Mouse (Mus musculus): Measurements from ENCODE around the gene Gm17728. TPM values are rescaled to one million over a fixed set of nuclear protein-coding genes. Genes with fewer than 3 reads are reported as not detected.
"Not testable (repeated sequence)": the region's sequence is repeated elsewhere in the genome, so short reads cannot be mapped to it uniquely, and the experiment has no call there.

Gm17728 gene
- not detected in 2 replicates for polyA plus RNA-seq (2014; fragmentation: Nextera tagmentation; extraction: Ambion mirVana)

DNA sequence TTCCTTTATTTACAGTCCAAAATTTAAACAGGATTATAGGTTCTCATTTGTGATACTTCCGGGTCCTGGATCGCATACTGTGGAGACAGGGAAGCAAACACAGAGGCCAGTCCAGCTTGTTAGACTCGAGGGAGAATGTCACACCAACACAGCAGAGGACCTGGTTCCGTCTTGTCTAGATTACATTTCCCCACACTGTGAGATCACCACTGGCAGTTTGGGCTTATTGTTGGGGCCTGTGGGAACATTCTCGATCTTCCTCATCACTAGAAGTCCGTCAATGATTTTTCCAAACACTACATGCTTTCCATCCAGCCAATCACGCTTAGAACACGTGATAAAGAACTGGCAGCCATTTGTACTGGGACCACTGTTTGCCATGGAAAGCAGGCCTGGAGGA, at the start of gene Gm17728:
Gene Gm17728, plus strand, starts transcription at position 301 of the 400 bp plus-strand sequence.
- not testable (repeated sequence) for H3K9ac ChIP-seq (replicated peaks; ENCODE audit: low read length); H3K36me3 ChIP-seq (replicated peaks; ENCODE audit: control insufficient read depth, insufficient read depth, low read depth, low read length); H3K27ac ChIP-seq (replicated peaks; ENCODE audit: low read depth, low read length); H3K4me2 ChIP-seq (ENCODE audit: low read depth, low read length); H3K4me1 ChIP-seq (ENCODE audit: control insufficient read depth, insufficient read depth, low read length); H3K27me3 ChIP-seq (ENCODE audit: control insufficient read depth, insufficient read depth, low read length); H3K4me3 ChIP-seq (ENCODE audit: low read depth, low read length); ATAC-seq (replicated peaks; ENCODE audit: insufficient number of reproducible peaks, low FRiP score, low TSS enrichment, low read depth); H3K9me3 ChIP-seq (replicated peaks; ENCODE audit: control insufficient read depth, low read length); DNase-seq (ENCODE audit: low spot score)
- 94% methylated on average over 7 of the region's 8 CpGs for WGBS

DNA sequence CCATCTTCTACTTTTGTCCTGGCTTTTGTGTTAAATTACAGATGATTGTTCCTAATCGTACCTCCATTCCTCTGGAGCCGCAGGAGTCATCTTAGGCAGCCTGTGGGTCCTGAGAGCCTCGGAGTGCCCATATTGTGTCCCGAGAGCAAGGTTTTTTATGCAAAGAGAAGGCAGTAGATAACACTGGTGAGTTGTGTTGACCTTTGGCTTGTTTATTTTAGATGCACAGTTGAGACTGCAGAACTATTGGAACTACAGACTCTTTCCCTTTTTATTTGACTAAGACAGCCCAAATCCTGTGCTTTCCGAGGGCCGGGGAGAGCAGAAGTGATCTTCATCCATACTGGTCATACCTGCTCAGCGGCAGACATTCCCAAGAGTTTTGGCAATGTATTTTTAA, 24.4 kb upstream of the Gm17728 start:
- Histone ChIP-seq H3K4me1 (ENCODE audit: control insufficient read depth, insufficient read depth, low read length) (no peaks in the 10 kb centered on the region), H3K9ac (replicated peaks; ENCODE audit: low read length) (no peak overlapping the region), H3K4me3 (ENCODE audit: low read depth, low read length) (no peak overlapping the region), H3K36me3 (replicated peaks; ENCODE audit: control insufficient read depth, insufficient read depth, low read depth, low read length) (no peaks in the 10 kb centered on the region), H3K4me2 (ENCODE audit: low read depth, low read length) (no peak overlapping the region), H3K27me3 (ENCODE audit: control insufficient read depth, insufficient read depth, low read length) (no peaks in the 10 kb centered on the region), H3K9me3 (replicated peaks; ENCODE audit: control insufficient read depth, low read length) (no peaks in the 10 kb centered on the region), H3K27ac (replicated peaks; ENCODE audit: low read depth, low read length) (no peak overlapping the region)
- DNase-seq (ENCODE audit: low spot score) (no peak), ATAC-seq (replicated peaks; ENCODE audit: insufficient number of reproducible peaks, low FRiP score, low TSS enrichment, low read depth) (no peak)
- 69% methylated on average over 7 of the region's 7 CpGs for WGBS

- Histone ChIP-seq H3K27ac (replicated peaks; ENCODE audit: low read depth, low read length) (no peak overlapping the region), H3K27me3 (ENCODE audit: control insufficient read depth, insufficient read depth, low read length) (no peaks in the 10 kb centered on the region), H3K4me1 (ENCODE audit: control insufficient read depth, insufficient read depth, low read length) (no peaks in the 10 kb centered on the region), H3K4me2 (ENCODE audit: low read depth, low read length) (no peak overlapping the region), H3K9ac (replicated peaks; ENCODE audit: low read length) (no peak overlapping the region), H3K36me3 (replicated peaks; ENCODE audit: control insufficient read depth, insufficient read depth, low read depth, low read length) (no peaks in the 10 kb centered on the region), H3K9me3 (replicated peaks; ENCODE audit: control insufficient read depth, low read length) (no peaks in the 10 kb centered on the region), H3K4me3 (ENCODE audit: low read depth, low read length) (no peak overlapping the region)
- DNase-seq (ENCODE audit: low spot score): no peak
- no peak for ATAC-seq (replicated peaks; ENCODE audit: insufficient number of reproducible peaks, low FRiP score, low TSS enrichment, low read depth)
- WGBS: 20% methylated on average over 4 of the region's 4 CpGs
Observed at GRCm38 (mm10) chr17:9398551-9398950, 23.3 kb upstream of the Gm17728 start.

GRCm38 (mm10) chr17:9403991-9404390, 17.9 kb upstream of the Gm17728 start:
- no peaks in the 10 kb centered on the region for H3K4me1 ChIP-seq (ENCODE audit: control insufficient read depth, insufficient read depth, low read length)
- 79% methylated on average over 3 of the region's 3 CpGs for WGBS
- no peak for DNase-seq (ENCODE audit: low spot score)
- no peak overlapping the region for H3K27ac ChIP-seq (replicated peaks; ENCODE audit: low read depth, low read length)
- ATAC-seq (replicated peaks; ENCODE audit: insufficient number of reproducible peaks, low FRiP score, low TSS enrichment, low read depth): no peak
- no peak overlapping the region for H3K4me3 ChIP-seq (ENCODE audit: low read depth, low read length)
- H3K36me3 ChIP-seq (replicated peaks; ENCODE audit: control insufficient read depth, insufficient read depth, low read depth, low read length): no peaks in the 10 kb centered on the region
- H3K9me3 ChIP-seq (replicated peaks; ENCODE audit: control insufficient read depth, low read length): no peaks in the 10 kb centered on the region
- no peak overlapping the region for H3K4me2 ChIP-seq (ENCODE audit: low read depth, low read length)
- H3K27me3 ChIP-seq (ENCODE audit: control insufficient read depth, insufficient read depth, low read length): no peaks in the 10 kb centered on the region
- H3K9ac ChIP-seq (replicated peaks; ENCODE audit: low read length): no peak overlapping the region

DNA sequence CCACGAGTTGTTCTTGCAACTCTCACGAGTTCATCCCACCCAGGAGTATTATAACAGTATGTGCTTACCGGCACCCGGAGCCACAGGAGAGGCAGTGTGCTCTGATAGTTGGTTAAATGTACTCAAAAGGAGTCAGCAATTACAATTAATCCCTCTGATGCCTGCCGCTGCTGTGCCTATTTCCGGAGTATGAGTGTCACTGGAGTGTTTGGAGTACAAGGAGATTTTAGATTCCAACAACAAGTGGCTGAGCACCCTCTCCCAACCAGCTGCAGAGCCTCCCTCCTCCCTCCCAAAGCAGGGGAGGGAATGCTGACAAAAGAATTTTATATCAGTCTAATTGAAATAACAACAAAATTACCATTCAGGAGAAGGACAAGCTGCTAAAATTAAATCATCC, 14.2 kb upstream of the Gm17728 start:
- DNase-seq (ENCODE audit: low spot score) (no peak), ATAC-seq (replicated peaks; ENCODE audit: insufficient number of reproducible peaks, low FRiP score, low TSS enrichment, low read depth) (no peak)
- Histone ChIP-seq H3K9ac (replicated peaks; ENCODE audit: low read length) (no peak overlapping the region), H3K27ac (replicated peaks; ENCODE audit: low read depth, low read length) (no peak overlapping the region), H3K4me1 (ENCODE audit: control insufficient read depth, insufficient read depth, low read length) (no peaks in the 10 kb centered on the region), H3K36me3 (replicated peaks; ENCODE audit: control insufficient read depth, insufficient read depth, low read depth, low read length) (no peaks in the 10 kb centered on the region), H3K27me3 (ENCODE audit: control insufficient read depth, insufficient read depth, low read length) (no peaks in the 10 kb centered on the region), H3K4me2 (ENCODE audit: low read depth, low read length) (no peak overlapping the region), H3K9me3 (replicated peaks; ENCODE audit: control insufficient read depth, low read length) (no peaks in the 10 kb centered on the region), H3K4me3 (ENCODE audit: low read depth, low read length) (no peak overlapping the region)
- WGBS: 61% methylated on average over 6 of the region's 6 CpGs

GRCm38 (mm10) chr17:9419016-9419415, 2.8 kb upstream of the Gm17728 start:
- Histone ChIP-seq H3K27ac (replicated peaks; ENCODE audit: low read depth, low read length) (no peak overlapping the region), H3K4me2 (ENCODE audit: low read depth, low read length) (no peak overlapping the region), H3K27me3 (ENCODE audit: control insufficient read depth, insufficient read depth, low read length) (no peaks in the 10 kb centered on the region), H3K4me3 (ENCODE audit: low read depth, low read length) (no peak overlapping the region), H3K9ac (replicated peaks; ENCODE audit: low read length) (no peak overlapping the region), H3K9me3 (replicated peaks; ENCODE audit: control insufficient read depth, low read length) (no peaks in the 10 kb centered on the region), H3K4me1 (ENCODE audit: control insufficient read depth, insufficient read depth, low read length) (no peaks in the 10 kb centered on the region), H3K36me3 (replicated peaks; ENCODE audit: control insufficient read depth, insufficient read depth, low read depth, low read length) (no peaks in the 10 kb centered on the region)
- ATAC-seq (replicated peaks; ENCODE audit: insufficient number of reproducible peaks, low FRiP score, low TSS enrichment, low read depth) (no peak), DNase-seq (ENCODE audit: low spot score) (no peak)
- WGBS: 86% methylated on average over 2 of the region's 2 CpGs

GRCm38 (mm10) chr17:9428374-9428994, 6.6 kb downstream of the Gm17728 start:
- Histone ChIP-seq H3K4me2 (ENCODE audit: low read depth, low read length) (no peak overlapping the region), H3K4me1 (ENCODE audit: control insufficient read depth, insufficient read depth, low read length) (no peaks in the 10 kb centered on the region), H3K27me3 (ENCODE audit: control insufficient read depth, insufficient read depth, low read length) (no peaks in the 10 kb centered on the region), H3K36me3 (replicated peaks; ENCODE audit: control insufficient read depth, insufficient read depth, low read depth, low read length) (no peaks in the 10 kb centered on the region), H3K9ac (replicated peaks; ENCODE audit: low read length) (no peak overlapping the region), H3K27ac (replicated peaks; ENCODE audit: low read depth, low read length) (no peak overlapping the region), H3K4me3 (ENCODE audit: low read depth, low read length) (no peak overlapping the region), H3K9me3 (replicated peaks; ENCODE audit: control insufficient read depth, low read length) (no peaks in the 10 kb centered on the region)
- ATAC-seq (replicated peaks; ENCODE audit: insufficient number of reproducible peaks, low FRiP score, low TSS enrichment, low read depth) (no peak), DNase-seq (ENCODE audit: low spot score) (no peak)
- 68% methylated on average over 7 of the region's 7 CpGs for WGBS

DNA sequence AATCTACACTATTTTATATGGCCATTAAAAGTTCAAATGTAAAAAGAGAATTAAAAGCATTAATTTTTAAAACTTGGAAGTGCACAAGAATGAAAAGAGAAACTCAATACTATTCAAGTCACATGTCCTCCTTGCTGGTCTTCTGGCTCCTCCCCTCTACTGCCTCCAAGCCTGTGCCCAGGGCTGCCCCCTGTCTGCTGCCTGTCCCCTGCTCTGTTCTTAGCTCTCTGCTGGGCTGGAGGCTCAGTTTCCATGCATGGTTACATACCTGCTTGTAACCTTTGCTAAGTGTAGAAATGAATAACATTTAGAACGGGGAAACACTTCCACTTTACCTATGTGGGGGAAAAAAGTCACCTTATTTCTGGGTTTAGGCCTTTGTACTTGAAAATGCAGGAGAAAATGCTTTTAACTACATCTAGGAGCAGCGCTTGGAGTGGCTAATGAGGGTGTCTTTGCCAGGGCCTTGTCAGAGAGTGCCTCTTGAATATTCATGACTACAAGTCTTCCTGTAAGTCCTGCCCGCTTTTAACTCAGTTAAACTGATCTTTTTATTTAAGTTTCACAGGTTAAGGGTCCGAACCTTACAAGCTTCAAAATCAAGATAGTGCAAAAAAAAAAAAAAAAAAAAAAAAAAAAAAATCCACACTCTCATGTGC, 18.3 kb downstream of the Gm17728 start:
- ATAC-seq (replicated peaks; ENCODE audit: insufficient number of reproducible peaks, low FRiP score, low TSS enrichment, low read depth): no peak
- no peaks in the 10 kb centered on the region for H3K9me3 ChIP-seq (replicated peaks; ENCODE audit: control insufficient read depth, low read length)
- 71% methylated on average over 4 of the region's 4 CpGs for WGBS

More for the DNA sequence above, 18.3 kb downstream of the Gm17728 start:
- no peak overlapping the region for H3K9ac ChIP-seq (replicated peaks; ENCODE audit: low read length)
- H3K4me2 ChIP-seq (ENCODE audit: low read depth, low read length): no peak overlapping the region
- H3K4me3 ChIP-seq (ENCODE audit: low read depth, low read length): no peak overlapping the region
- no peaks in the 10 kb centered on the region for H3K36me3 ChIP-seq (replicated peaks; ENCODE audit: control insufficient read depth, insufficient read depth, low read depth, low read length)
- H3K4me1 ChIP-seq (ENCODE audit: control insufficient read depth, insufficient read depth, low read length): no peaks in the 10 kb centered on the region
- DNase-seq (ENCODE audit: low spot score): no peak
- H3K27ac ChIP-seq (replicated peaks; ENCODE audit: low read depth, low read length): no peak overlapping the region
- H3K27me3 ChIP-seq (ENCODE audit: control insufficient read depth, insufficient read depth, low read length): no peaks in the 10 kb centered on the region
